Mouse (Mus musculus) lung, postnatal 0 days (tissue): Measurements from ENCODE around the gene Icosl.
A peak's percentile ranks its signal among the peaks of the same experiment; 100 is the strongest.

Experiments used
- CTCF ChIP-seq: IDR thresholded peaks from 2 replicates; pipeline ENCODE4 v1.5.1; 2016; ENCODE audit warnings: antibody characterized with exemption, mild to moderate bottlenecking
- EP300 ChIP-seq: IDR thresholded peaks from 2 replicates; pipeline ENCODE4 v1.6.1; 2016; ENCODE audit warnings: antibody characterized with exemption, mild to moderate bottlenecking, control low read depth

- TF ChIP-seq CTCF (peak; percentile 11; the same call in 1 of the 2 replicates), EP300 (no peak)
These were observed 1.9 kb upstream of the Icosl start for GRCm38 (mm10) chr10:78067226-78067625.
